ENCODE assay signal across 8 mouse cellular contexts in the genomic region with DNA sequence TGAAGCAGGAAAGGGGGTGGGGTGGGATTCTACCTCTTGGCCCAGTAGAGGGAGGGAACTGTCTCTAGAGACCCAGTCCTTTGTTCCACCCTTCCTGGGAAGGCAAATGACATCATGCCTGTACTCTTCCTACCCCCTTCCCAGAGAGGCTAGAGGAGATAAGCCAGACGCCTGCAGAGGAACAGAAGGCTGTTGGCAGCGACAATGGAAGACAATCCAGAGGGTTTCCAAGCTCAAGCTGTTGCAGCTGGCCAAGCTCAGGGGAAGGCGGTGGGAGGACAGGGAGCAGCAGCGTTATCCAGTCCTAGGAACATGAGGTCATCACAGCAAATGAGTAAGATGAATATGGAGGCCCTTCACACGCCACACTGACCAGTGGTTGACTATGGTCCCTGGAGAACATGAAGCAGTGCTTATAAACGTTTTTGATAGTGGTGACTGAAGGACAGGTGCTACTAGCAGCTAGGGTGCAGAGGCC.
DNase-seq lines count a peak whose midpoint lies in the region; ATAC-seq and TF ChIP-seq lines count a peak whose summit lies in the region.

No protein-coding gene starts in this region.

- no peaks in the 10 kb centered on the region for H3K27me3 ChIP-seq in hindbrain, embryonic 14.5 days (ENCODE audit: control insufficient read depth, insufficient read depth, low read length)
- no peaks in the 10 kb centered on the region for H3K27me3 ChIP-seq in stomach, embryonic 14.5 days (ENCODE audit: control insufficient read depth, insufficient read depth, low read length)

- H3K36me3 ChIP-seq in hindbrain, embryonic 14.5 days (replicated peaks; ENCODE audit: control insufficient read depth, insufficient read depth): peaks cover 15% of the 10 kb centered on the region; the same call in 1 of the 2 replicates
- H3K36me3 ChIP-seq in stomach, embryonic 14.5 days (ENCODE audit: control insufficient read depth, insufficient read depth, low read length): peaks cover 6% of the 10 kb centered on the region; the same call in 1 of the 2 replicates

- H3K4me1 ChIP-seq in hindbrain, embryonic 14.5 days (replicated peaks; ENCODE audit: control insufficient read depth, insufficient read depth, low read length): peaks cover 16% of the 10 kb centered on the region; the same call in 1 of the 2 replicates
- H3K4me1 ChIP-seq in stomach, embryonic 14.5 days (ENCODE audit: control insufficient read depth, insufficient read depth, low read length): 0 out of 2 replicates have a peak, but pooled peaks cover 5% of the 10 kb centered on the region

- peak; percentile 32 for DNase-seq in T-cell, adult 2 months (ENCODE audit: low spot score)
- peak; percentile 92 for DNase-seq in cerebellum, adult 9-11 months
- peak; percentile 85 for DNase-seq in gastrocnemius, adult 2 months
- no peak for DNase-seq in hindbrain, embryonic 14.5 days (ENCODE audit: low spot score)
- DNase-seq in layer of hippocampus, postnatal 36 days: peak; percentile 45 to 50
- DNase-seq in lung, postnatal 4 days: peak; percentile 79 to 92
- DNase-seq in thymus, postnatal 36 days: no peak

- H3K4me2 ChIP-seq in hindbrain, embryonic 14.5 days (replicated peaks): no peak overlapping the region
- H3K4me2 ChIP-seq in stomach, embryonic 14.5 days (replicated peaks; ENCODE audit: low read depth, low read length): no peak overlapping the region

- no peak overlapping the region for H3K9ac ChIP-seq in hindbrain, embryonic 14.5 days
- no peak overlapping the region for H3K9ac ChIP-seq in stomach, embryonic 14.5 days (replicated peaks; ENCODE audit: low read depth, low read length)

- no peak for TF ChIP-seq CTCF in gastrocnemius, adult 2 months (IDR thresholded peaks at IDR 0.05)

- H3K27ac ChIP-seq in gastrocnemius, adult 2 months: peak overlapping the region; percentile 83
- peak overlapping the region; percentile 51 for H3K27ac ChIP-seq in hindbrain, embryonic 14.5 days
- peak overlapping the region; percentile 3; the same call in 1 of the 2 replicates for H3K27ac ChIP-seq in stomach, embryonic 14.5 days (ENCODE audit: low read length)

- no peak overlapping the region for H3K4me3 ChIP-seq in gastrocnemius, adult 2 months
- H3K4me3 ChIP-seq in hindbrain, embryonic 14.5 days (replicated peaks; ENCODE audit: low read length): no peak overlapping the region
- no peak overlapping the region for H3K4me3 ChIP-seq in stomach, embryonic 14.5 days (ENCODE audit: low read depth, low read length)

- intact Hi-C loops in gastrocnemius, adult 2 months (cut with DNase I): loop anchor here (5.0 to 10.0 kb wide), 2 partner anchors 36 to 104 kb away; a partner anchor contains a TSS

- H3K9me3 ChIP-seq in hindbrain, embryonic 14.5 days (ENCODE audit: control insufficient read depth, low read length): no peaks in the 10 kb centered on the region
- H3K9me3 ChIP-seq in stomach, embryonic 14.5 days (ENCODE audit: control insufficient read depth, low read depth, low read length): no peaks in the 10 kb centered on the region

- peak; percentile 46; the same call in 1 of the 2 replicates for ATAC-seq in hindbrain, embryonic 14.5 days (ENCODE audit: low FRiP score)
- ATAC-seq in stomach, embryonic 14.5 days (ENCODE audit: insufficient number of reproducible peaks, insufficient read depth, low FRiP score, low read depth): peak; percentile 87

- 31% methylated on average over 6 of the region's 6 CpGs for WGBS in hindbrain, embryonic 14.5 days
- 26% methylated on average over 6 of the region's 6 CpGs for WGBS in stomach, embryonic 14.5 days

Comparison
In these comparisons a context has a peak if more than half of its experiments do, and no peak if none do; other contexts are left out.
1. DNase-seq: peak in T-cell, adult 2 months (single experiment), cerebellum, adult 9-11 months (single experiment), gastrocnemius, adult 2 months (single experiment), layer of hippocampus, postnatal 36 days (2 of 2) and lung, postnatal 4 days (2 of 2); none in hindbrain, embryonic 14.5 days (single experiment) and thymus, postnatal 36 days (0 of 2).
2. H3K27ac ChIP-seq: peak in every context shown above with its lines; median percentile 83 in gastrocnemius, adult 2 months; 51 in hindbrain, embryonic 14.5 days; 3 in stomach, embryonic 14.5 days.